Mouse (Mus musculus) liver, adult 2 months (tissue): ENCODE data around the gene Ttc16. TPM values are rescaled to one million over a fixed set of nuclear protein-coding genes. Genes with fewer than 3 reads are reported as not detected.

Experiments used
- DNase-seq: peaks from one replicate; pipeline ENCODE4 v3.0.0-alpha.2; 2011; ENCODE audit warnings: low read depth, low spot score; ENCODE audit errors: extremely low read depth
- H3K27ac ChIP-seq: fragments of 200-500 bp; replicated peaks from 2 replicates; pipeline ENCODE4 v1.5.1; 2012; ENCODE audit warnings: low read depth, mild to moderate bottlenecking, control low read depth, inconsistent platforms, low read length; ENCODE audit not compliant: insufficient read depth
- H3K27me3 ChIP-seq: fragments of 200-500 bp; 2 replicates; pipeline ENCODE4 v1.6.1; 2012; ENCODE audit warnings: mild to moderate bottlenecking, moderate library complexity, low read length, inconsistent platforms; ENCODE audit not compliant: control insufficient read depth, insufficient read depth
- H3K36me3 ChIP-seq: fragments of 200-500 bp; 2 replicates; pipeline ENCODE4 v1.6.1; 2012; ENCODE audit warnings: low read length, inconsistent platforms; ENCODE audit not compliant: control insufficient read depth, insufficient read depth
- H3K4me1 ChIP-seq: fragments of 200-500 bp; 2 replicates; pipeline ENCODE4 v1.6.1; 2011; ENCODE audit warnings: low read length; ENCODE audit not compliant: control insufficient read depth, insufficient read depth
- H3K4me3 ChIP-seq: fragments of 200-500 bp; 2 replicates; pipeline ENCODE4 v1.5.1; 2011; ENCODE audit warnings: low read depth, mild to moderate bottlenecking, control low read depth, low read length, moderate library complexity; ENCODE audit not compliant: insufficient read depth
- H3K79me2 ChIP-seq: fragments of 200-500 bp; 2 replicates; pipeline ENCODE4 v1.6.1; 2012; ENCODE audit warnings: inconsistent platforms, mild to moderate bottlenecking, low read length, moderate library complexity; ENCODE audit not compliant: control insufficient read depth, insufficient read depth
- H3K9ac ChIP-seq: fragments of 200-500 bp; 2 replicates; pipeline ENCODE4 v1.6.1; 2012; ENCODE audit warnings: low read depth, mild to moderate bottlenecking, control low read depth, inconsistent platforms, low read length
- CTCF ChIP-seq: fragments of 200-500 bp; IDR thresholded peaks from 2 replicates; pipeline ENCODE4 v1.5.1; 2011; ENCODE audit warnings: low read depth, low read length, control low read depth
- POLR2A ChIP-seq: fragments of 200-500 bp; IDR thresholded peaks from 2 replicates; pipeline ENCODE4 v1.6.1; 2011; ENCODE audit warnings: low read length, control low read depth; ENCODE audit not compliant: insufficient read depth; ENCODE audit errors: extremely low read depth
- WGBS: fragments of 180-500 bp; shearing (Covaris S2); methylation state at CpG from one replicate; pipeline ENCODE4 v1.1.7; 2018; 5-methylcytosine and 5-hydroxymethylcytosine counted together
- polyA plus RNA-seq: library from polyadenylated mRNA; depleted of rRNA; stranded (reverse); fragments of >200 nt; gene quantifications from 2 replicates; pipeline ENCODE4 v1.2.3, GENCODE M21; 2012
- total RNA-seq: library from RNA; depleted of rRNA; stranded (reverse); fragments of >200 nt; gene quantifications from 2 replicates; pipeline ENCODE4 v1.2.3, GENCODE M21; 2014

Gene Ttc16
- total and polyA plus RNA-seq, 2 experiments: under 0.01 to 0.10 TPM

GRCm38 (mm10) chr2:32821041-32821802 lies 45.8 kb upstream of the Ttc16 start:
- no peak overlapping the region for H3K9ac ChIP-seq
- no peak for TF ChIP-seq POLR2A
- peak; percentile 50; the same call in 1 of the 2 replicates for TF ChIP-seq CTCF
- 60% methylated on average over 11 of the region's 11 CpGs for WGBS
- H3K27me3 ChIP-seq: no peaks in the 10 kb centered on the region
- no peak overlapping the region for H3K27ac ChIP-seq
- H3K79me2 ChIP-seq: no peaks in the 10 kb centered on the region
- H3K4me1 ChIP-seq: peaks cover 2% of the 10 kb centered on the region; the same call in 1 of the 2 replicates
- H3K4me3 ChIP-seq: no peak overlapping the region
- no peaks in the 10 kb centered on the region for H3K36me3 ChIP-seq
- DNase-seq: peak; percentile 24

DNA sequence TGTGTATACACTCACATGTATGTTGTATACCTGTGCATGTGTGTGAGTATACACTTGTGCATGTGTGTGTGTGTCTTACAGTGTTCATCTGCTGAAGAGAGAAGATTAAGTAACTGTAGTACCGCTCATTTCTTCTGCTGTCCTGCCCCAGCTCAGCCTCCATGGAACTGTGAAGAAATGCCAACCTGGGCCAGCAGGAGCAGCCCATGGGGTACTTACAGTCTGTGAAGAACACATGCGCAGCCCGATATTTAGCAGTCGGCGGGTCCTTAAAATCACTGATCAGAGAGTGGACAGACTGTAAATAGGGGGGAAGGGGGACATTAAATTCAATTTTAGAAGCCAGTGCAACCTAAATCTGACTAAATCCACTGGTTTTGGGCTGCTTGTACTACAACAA lies 42.8 kb upstream of the Ttc16 start:
- Histone ChIP-seq H3K4me3 (no peak overlapping the region), H3K9ac (no peak overlapping the region), H3K27me3 (no peaks in the 10 kb centered on the region), H3K27ac (no peak overlapping the region), H3K79me2 (no peaks in the 10 kb centered on the region), H3K4me1 (no peaks in the 10 kb centered on the region), H3K36me3 (no peaks in the 10 kb centered on the region)
- TF ChIP-seq POLR2A (no peak), CTCF (no peak)
- no peak for DNase-seq
- 97% methylated on average over 5 of the region's 5 CpGs for WGBS

DNA sequence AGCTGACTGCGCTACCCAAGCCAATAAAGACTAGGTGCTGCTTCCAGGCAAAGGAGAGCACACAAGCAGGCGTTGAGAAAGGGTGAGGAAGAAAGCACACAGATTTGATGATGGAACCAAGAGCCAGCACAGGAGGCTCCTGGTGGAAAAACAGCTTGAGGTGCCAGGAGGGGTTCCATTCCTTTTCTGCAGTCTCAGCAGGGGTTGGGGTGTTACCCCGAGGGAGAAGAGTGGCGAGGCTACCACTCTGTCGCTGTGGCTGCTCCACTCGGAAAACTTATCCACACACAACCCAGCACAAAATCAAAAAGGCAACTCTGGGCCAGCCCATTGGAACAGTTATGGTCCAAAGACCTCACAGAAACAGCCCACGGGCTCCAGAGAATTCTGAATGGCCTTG lies 42.2 kb upstream of the Ttc16 start:
- TF ChIP-seq POLR2A: no peak
- no peak for TF ChIP-seq CTCF
- H3K9ac ChIP-seq: no peak overlapping the region
- WGBS: 87% methylated on average over 7 of the region's 7 CpGs
- DNase-seq: no peak
- H3K36me3 ChIP-seq: no peaks in the 10 kb centered on the region
- no peaks in the 10 kb centered on the region for H3K79me2 ChIP-seq
- H3K4me3 ChIP-seq: no peak overlapping the region
- no peaks in the 10 kb centered on the region for H3K27me3 ChIP-seq
- H3K27ac ChIP-seq: no peak overlapping the region
- no peaks in the 10 kb centered on the region for H3K4me1 ChIP-seq

- Histone ChIP-seq H3K4me3 (no peak overlapping the region), H3K9ac (no peak overlapping the region), H3K27me3 (no peaks in the 10 kb centered on the region), H3K79me2 (no peaks in the 10 kb centered on the region), H3K27ac (no peak overlapping the region), H3K4me1 (no peaks in the 10 kb centered on the region), H3K36me3 (no peaks in the 10 kb centered on the region)
- no peak for DNase-seq
- 68% methylated on average over 17 of the region's 17 CpGs for WGBS
- TF ChIP-seq CTCF (no peak), POLR2A (no peak)
Observed at GRCm38 (mm10) chr2:32816946-32817581, 41.6 kb upstream of the Ttc16 start.

DNA sequence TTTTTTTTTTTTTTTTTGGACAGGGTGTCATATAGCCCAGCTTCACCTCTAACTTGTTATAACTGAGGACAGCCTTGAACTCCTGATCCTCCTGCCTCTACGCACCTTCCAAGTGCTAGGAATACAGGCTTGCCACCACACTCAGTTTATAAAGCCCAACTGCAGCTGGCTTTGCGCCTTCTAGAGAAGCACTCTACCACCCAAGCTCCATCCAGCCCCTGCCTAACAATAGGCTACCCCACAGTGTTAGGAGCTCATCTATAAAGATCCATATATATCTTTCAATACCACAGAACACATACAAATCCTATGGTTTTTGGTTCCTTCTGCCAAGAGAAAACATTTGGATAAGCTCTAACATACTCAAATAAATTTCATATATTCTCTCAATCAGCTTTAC lies 41.1 kb upstream of the Ttc16 start:
- H3K4me1 ChIP-seq: no peaks in the 10 kb centered on the region
- no peak overlapping the region for H3K4me3 ChIP-seq
- H3K36me3 ChIP-seq: no peaks in the 10 kb centered on the region
- no peak overlapping the region for H3K27ac ChIP-seq
- H3K27me3 ChIP-seq: no peaks in the 10 kb centered on the region
- WGBS: 94% methylated on average over 2 of the region's 2 CpGs
- no peaks in the 10 kb centered on the region for H3K79me2 ChIP-seq
- no peak for TF ChIP-seq POLR2A
- TF ChIP-seq CTCF: no peak
- no peak for DNase-seq
- no peak overlapping the region for H3K9ac ChIP-seq

GRCm38 (mm10) chr2:32811959-32812358 lies 36.5 kb upstream of the Ttc16 start:
- H3K36me3 ChIP-seq: 0 out of 2 replicates have a peak, but pooled peaks cover 1% of the 10 kb centered on the region
- WGBS: 80% methylated on average over 8 of the region's 8 CpGs
- TF ChIP-seq POLR2A: no peak
- no peak for TF ChIP-seq CTCF
- H3K4me1 ChIP-seq: no peaks in the 10 kb centered on the region
- no peak overlapping the region for H3K9ac ChIP-seq
- no peak for DNase-seq
- no peaks in the 10 kb centered on the region for H3K27me3 ChIP-seq
- no peaks in the 10 kb centered on the region for H3K79me2 ChIP-seq
- no peak overlapping the region for H3K27ac ChIP-seq
- H3K4me3 ChIP-seq: no peak overlapping the region
